Mouse (Mus musculus): ENCODE measurements at regions not wholly inside any gene's neighbourhood (a gene's known extent, or its start where the extent isn't known, plus 50 kb on each side); places are given as distances from the start of the nearest gene placed in this dataset.
A peak's percentile ranks its signal among the peaks of the same experiment; 100 is the strongest.

- Histone ChIP-seq H3K4me2 (ENCODE audit: low read depth, low read length, severe bottlenecking) (no peak overlapping the region), H3K9ac (ENCODE audit: low read length) (no peak overlapping the region), H3K27ac (ENCODE audit: low read depth, low read length) (no peak overlapping the region), H3K27me3 (ENCODE audit: control insufficient read depth, insufficient read depth, low read length) (no peaks in the 10 kb centered on the region), H3K4me1 (replicated peaks; ENCODE audit: control insufficient read depth, insufficient read depth, low read length) (no peaks in the 10 kb centered on the region), H3K36me3 (ENCODE audit: control insufficient read depth, insufficient read depth, low read length) (no peaks in the 10 kb centered on the region), H3K9me3 (ENCODE audit: control insufficient read depth, low read length) (no peaks in the 10 kb centered on the region), H3K4me3 (ENCODE audit: low read depth, low read length) (no peak overlapping the region)
- no peak for DNase-seq (ENCODE audit: low spot score)
- ATAC-seq (replicated peaks; ENCODE audit: low FRiP score): no peak
- WGBS: 94% methylated on average over 6 of the region's 6 CpGs
Observed at GRCm38 (mm10) chr3:45645856-45646450, 267.8 kb downstream of the Pcdh10 start.

DNA sequence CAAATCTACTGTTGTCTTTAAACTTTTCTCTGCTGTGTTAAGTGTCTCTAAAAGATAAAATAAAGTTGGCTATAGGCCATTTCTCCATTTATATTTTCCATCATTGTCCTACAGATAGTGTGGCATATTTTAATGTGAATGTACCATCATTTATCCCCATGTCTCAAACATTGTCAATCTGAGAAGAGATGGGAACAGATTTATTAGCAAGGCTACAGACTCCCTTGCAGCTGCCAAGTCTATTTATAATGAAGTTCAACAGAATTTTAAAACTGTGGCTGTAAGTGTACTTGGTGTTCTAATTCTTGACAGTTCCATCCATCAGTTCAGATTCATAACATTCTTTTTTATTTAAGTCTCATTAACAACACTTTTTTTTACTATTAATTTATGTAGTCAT lies 271.2 kb downstream of the Pcdh10 start:
- ATAC-seq (replicated peaks; ENCODE audit: low FRiP score) (no peak), DNase-seq (ENCODE audit: low spot score) (no peak)
- Histone ChIP-seq H3K27me3 (ENCODE audit: control insufficient read depth, insufficient read depth, low read length) (no peaks in the 10 kb centered on the region), H3K4me1 (replicated peaks; ENCODE audit: control insufficient read depth, insufficient read depth, low read length) (no peaks in the 10 kb centered on the region), H3K9ac (ENCODE audit: low read length) (no peak overlapping the region), H3K36me3 (ENCODE audit: control insufficient read depth, insufficient read depth, low read length) (no peaks in the 10 kb centered on the region), H3K27ac (ENCODE audit: low read depth, low read length) (no peak overlapping the region), H3K4me3 (ENCODE audit: low read depth, low read length) (no peak overlapping the region), H3K9me3 (ENCODE audit: control insufficient read depth, low read length) (no peaks in the 10 kb centered on the region), H3K4me2 (ENCODE audit: low read depth, low read length, severe bottlenecking) (no peak overlapping the region)

DNA sequence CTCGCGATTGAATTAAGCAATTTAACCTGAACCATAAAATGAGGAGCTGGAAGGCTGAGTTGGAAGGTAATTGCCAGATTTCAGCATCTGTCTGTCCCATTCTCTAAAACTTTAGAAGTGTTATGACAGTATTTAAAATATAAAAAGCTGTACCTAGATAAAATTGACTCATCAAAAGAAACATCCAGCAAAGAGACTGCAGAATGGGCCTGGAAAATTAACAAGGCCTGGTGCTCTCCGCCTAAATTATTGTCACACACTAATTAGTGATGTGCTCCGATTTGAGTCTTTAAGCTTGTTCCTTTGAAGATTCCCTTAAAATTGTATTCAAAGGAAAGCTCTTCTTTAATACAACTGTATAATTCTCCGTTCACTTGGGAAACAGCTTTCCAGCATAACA lies 278.8 kb downstream of the Pcdh10 start:
- H3K9me3 ChIP-seq (ENCODE audit: control insufficient read depth, low read length): no peaks in the 10 kb centered on the region
- no peak overlapping the region for H3K4me2 ChIP-seq (ENCODE audit: low read depth, low read length, severe bottlenecking)
- no peaks in the 10 kb centered on the region for H3K27me3 ChIP-seq (ENCODE audit: control insufficient read depth, insufficient read depth, low read length)
- no peaks in the 10 kb centered on the region for H3K36me3 ChIP-seq (ENCODE audit: control insufficient read depth, insufficient read depth, low read length)
- WGBS: 67% methylated on average over 5 of the region's 5 CpGs
- H3K4me1 ChIP-seq (replicated peaks; ENCODE audit: control insufficient read depth, insufficient read depth, low read length): no peaks in the 10 kb centered on the region
- no peak overlapping the region for H3K9ac ChIP-seq (ENCODE audit: low read length)
- DNase-seq (ENCODE audit: low spot score): no peak
- H3K27ac ChIP-seq (ENCODE audit: low read depth, low read length): no peak overlapping the region
- ATAC-seq (replicated peaks; ENCODE audit: low FRiP score): 0 out of 2 replicates have a peak, but pooled peaks have one; percentile 39
- no peak overlapping the region for H3K4me3 ChIP-seq (ENCODE audit: low read depth, low read length)

DNA sequence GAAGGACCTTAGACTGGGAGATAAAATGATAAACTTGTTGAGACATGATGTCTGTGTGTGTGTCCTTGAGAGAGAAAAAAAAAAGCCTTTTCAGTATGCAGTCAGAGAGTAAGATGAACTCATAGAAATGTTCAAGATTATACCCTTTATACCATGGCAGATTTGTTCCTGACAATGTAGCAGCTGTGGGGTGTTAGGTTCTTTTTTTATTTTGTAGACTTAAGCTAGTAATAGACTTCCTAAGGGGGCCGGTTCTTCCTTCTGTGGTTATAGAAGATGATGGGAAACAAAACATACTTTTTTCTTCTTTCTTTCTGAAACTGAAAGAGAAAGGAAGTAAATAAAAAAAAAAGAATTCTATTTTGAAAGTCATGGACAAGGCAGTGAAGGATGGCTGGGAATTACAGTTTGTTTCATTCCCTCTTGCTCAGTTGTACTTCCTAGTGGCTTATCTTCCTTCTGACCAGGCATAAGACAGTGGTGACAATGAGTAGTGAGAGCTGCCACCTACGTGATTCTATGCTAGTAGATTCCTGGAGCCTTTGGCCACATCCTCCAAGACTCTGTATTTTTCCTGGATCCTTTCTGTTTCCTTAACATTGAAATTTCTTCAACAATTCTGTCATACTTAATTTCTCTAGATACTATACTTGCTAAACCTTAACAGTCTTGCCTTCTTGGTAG lies 280.0 kb downstream of the Pcdh10 start:
- H3K4me3 ChIP-seq (ENCODE audit: low read depth, low read length): no peak overlapping the region

GRCm38 (mm10) chr3:45659052-45659451 lies 280.9 kb downstream of the Pcdh10 start:
- ATAC-seq (replicated peaks; ENCODE audit: low FRiP score) (no peak), DNase-seq (ENCODE audit: low spot score) (no peak)
- no peaks in the 10 kb centered on the region for H3K4me1 ChIP-seq (replicated peaks; ENCODE audit: control insufficient read depth, insufficient read depth, low read length)
- no peak overlapping the region for H3K4me3 ChIP-seq (ENCODE audit: low read depth, low read length)
- no peaks in the 10 kb centered on the region for H3K36me3 ChIP-seq (ENCODE audit: control insufficient read depth, insufficient read depth, low read length)
- H3K9me3 ChIP-seq (ENCODE audit: control insufficient read depth, low read length): no peaks in the 10 kb centered on the region
- H3K9ac ChIP-seq (ENCODE audit: low read length): no peak overlapping the region
- no peak overlapping the region for H3K27ac ChIP-seq (ENCODE audit: low read depth, low read length)
- no peaks in the 10 kb centered on the region for H3K27me3 ChIP-seq (ENCODE audit: control insufficient read depth, insufficient read depth, low read length)
- no peak overlapping the region for H3K4me2 ChIP-seq (ENCODE audit: low read depth, low read length, severe bottlenecking)
- 91% methylated on average over 1 of the region's 1 CpGs for WGBS

More for the DNA sequence above, 280.0 kb downstream of the Pcdh10 start:
- Histone ChIP-seq H3K4me1 (replicated peaks; ENCODE audit: control insufficient read depth, insufficient read depth, low read length) (no peaks in the 10 kb centered on the region), H3K4me2 (ENCODE audit: low read depth, low read length, severe bottlenecking) (no peak overlapping the region), H3K36me3 (ENCODE audit: control insufficient read depth, insufficient read depth, low read length) (no peaks in the 10 kb centered on the region), H3K9me3 (ENCODE audit: control insufficient read depth, low read length) (no peaks in the 10 kb centered on the region), H3K27ac (ENCODE audit: low read depth, low read length) (no peak overlapping the region), H3K9ac (ENCODE audit: low read length) (no peak overlapping the region), H3K27me3 (ENCODE audit: control insufficient read depth, insufficient read depth, low read length) (no peaks in the 10 kb centered on the region)
- WGBS: 85% methylated on average over 2 of the region's 2 CpGs
- no peak for ATAC-seq (replicated peaks; ENCODE audit: low FRiP score)
- DNase-seq (ENCODE audit: low spot score): no peak

- Histone ChIP-seq H3K4me2 (ENCODE audit: low read depth, low read length, severe bottlenecking) (no peak overlapping the region), H3K27ac (ENCODE audit: low read depth, low read length) (no peak overlapping the region), H3K4me1 (replicated peaks; ENCODE audit: control insufficient read depth, insufficient read depth, low read length) (no peaks in the 10 kb centered on the region), H3K9me3 (ENCODE audit: control insufficient read depth, low read length) (no peaks in the 10 kb centered on the region), H3K36me3 (ENCODE audit: control insufficient read depth, insufficient read depth, low read length) (no peaks in the 10 kb centered on the region), H3K4me3 (ENCODE audit: low read depth, low read length) (no peak overlapping the region), H3K27me3 (ENCODE audit: control insufficient read depth, insufficient read depth, low read length) (no peaks in the 10 kb centered on the region), H3K9ac (ENCODE audit: low read length) (no peak overlapping the region)
- DNase-seq (ENCODE audit: low spot score) (no peak), ATAC-seq (replicated peaks; ENCODE audit: low FRiP score) (no peak)
Observed at GRCm38 (mm10) chr3:45670434-45670833, 292.2 kb downstream of the Pcdh10 start.

DNA sequence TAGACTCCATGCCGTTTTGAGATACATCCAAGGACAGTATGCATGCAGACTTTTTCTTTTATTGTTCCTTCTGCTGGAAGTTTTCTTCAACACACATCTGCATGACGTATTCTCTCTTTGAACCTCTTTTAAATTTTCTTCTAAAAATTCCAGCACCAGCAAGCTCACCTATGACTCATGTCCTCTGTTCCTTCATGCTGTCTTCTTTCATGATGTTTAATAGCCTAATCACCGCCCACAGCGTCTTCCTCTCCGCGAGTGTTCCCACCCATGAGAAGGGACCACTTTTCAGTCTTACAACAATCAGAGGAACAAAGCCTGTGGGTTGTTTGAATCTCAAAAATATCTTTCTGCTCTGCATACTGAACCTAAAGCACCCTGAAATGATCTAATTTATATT lies 299.5 kb downstream of the Pcdh10 start:
- 88% methylated on average over 6 of the region's 6 CpGs for WGBS
- Histone ChIP-seq H3K27ac (ENCODE audit: low read depth, low read length) (no peak overlapping the region), H3K4me2 (ENCODE audit: low read depth, low read length, severe bottlenecking) (no peak overlapping the region), H3K27me3 (ENCODE audit: control insufficient read depth, insufficient read depth, low read length) (no peaks in the 10 kb centered on the region), H3K4me1 (replicated peaks; ENCODE audit: control insufficient read depth, insufficient read depth, low read length) (no peaks in the 10 kb centered on the region; the same call in 1 of the 2 replicates), H3K9ac (ENCODE audit: low read length) (no peak overlapping the region), H3K36me3 (ENCODE audit: control insufficient read depth, insufficient read depth, low read length) (no peaks in the 10 kb centered on the region), H3K9me3 (ENCODE audit: control insufficient read depth, low read length) (no peaks in the 10 kb centered on the region), H3K4me3 (ENCODE audit: low read depth, low read length) (no peak overlapping the region)
- DNase-seq (ENCODE audit: low spot score) (no peak), ATAC-seq (replicated peaks; ENCODE audit: low FRiP score) (no peak)

- Histone ChIP-seq H3K27ac (ENCODE audit: low read depth, low read length) (no peak overlapping the region), H3K9ac (ENCODE audit: low read length) (no peak overlapping the region; the same call in 1 of the 2 replicates), H3K4me2 (ENCODE audit: low read depth, low read length, severe bottlenecking) (peak overlapping the region; percentile 37; the same call in 1 of the 2 replicates), H3K4me3 (ENCODE audit: low read depth, low read length) (no peak overlapping the region), H3K9me3 (ENCODE audit: control insufficient read depth, low read length) (no peaks in the 10 kb centered on the region), H3K27me3 (ENCODE audit: control insufficient read depth, insufficient read depth, low read length) (no peaks in the 10 kb centered on the region), H3K36me3 (ENCODE audit: control insufficient read depth, insufficient read depth, low read length) (no peaks in the 10 kb centered on the region), H3K4me1 (replicated peaks; ENCODE audit: control insufficient read depth, insufficient read depth, low read length) (no peaks in the 10 kb centered on the region; the same call in 1 of the 2 replicates)
- peak; percentile 58 for DNase-seq (ENCODE audit: low spot score)
- peak; percentile 69 for ATAC-seq (replicated peaks; ENCODE audit: low FRiP score)
- WGBS: 2% methylated on average over 12 of the region's 12 CpGs
Observed at GRCm38 (mm10) chr3:45681410-45681809, 303.2 kb downstream of the Pcdh10 start.

GRCm38 (mm10) chr3:45707891-45708290 lies 329.7 kb downstream of the Pcdh10 start:
- H3K4me3 ChIP-seq (ENCODE audit: low read depth, low read length): no peak overlapping the region
- no peaks in the 10 kb centered on the region for H3K36me3 ChIP-seq (ENCODE audit: control insufficient read depth, insufficient read depth, low read length)
- 35% methylated on average over 1 of the region's 1 CpGs for WGBS
- no peaks in the 10 kb centered on the region for H3K27me3 ChIP-seq (ENCODE audit: control insufficient read depth, insufficient read depth, low read length)
- no peak overlapping the region for H3K4me2 ChIP-seq (ENCODE audit: low read depth, low read length, severe bottlenecking)
- H3K27ac ChIP-seq (ENCODE audit: low read depth, low read length): no peak overlapping the region
- H3K4me1 ChIP-seq (replicated peaks; ENCODE audit: control insufficient read depth, insufficient read depth, low read length): no peaks in the 10 kb centered on the region
- no peak for ATAC-seq (replicated peaks; ENCODE audit: low FRiP score)
- no peak for DNase-seq (ENCODE audit: low spot score)
- no peaks in the 10 kb centered on the region for H3K9me3 ChIP-seq (ENCODE audit: control insufficient read depth, low read length)
- no peak overlapping the region for H3K9ac ChIP-seq (ENCODE audit: low read length)

All from forebrain, embryonic 11.5 days (tissue).